Mouse (Mus musculus) ES-E14 (cell line): ENCODE results near the gene R3hdm1.

Experiments used
- CHD2 ChIP-seq: IDR thresholded peaks from 2 replicates; pipeline ENCODE4 v1.6.1; 2014; ENCODE audit warnings: mild to moderate bottlenecking, low read depth, low read length, inconsistent platforms
- HCFC1 ChIP-seq: IDR thresholded peaks from 2 replicates; pipeline ENCODE4 v1.6.1; 2012; ENCODE audit warnings: low read length, inconsistent platforms, borderline replicate concordance; ENCODE audit not compliant: insufficient read depth
- ZC3H11A ChIP-seq: IDR thresholded peaks from 2 replicates; pipeline ENCODE4 v1.6.1; 2012; ENCODE audit warnings: low read depth, mild to moderate bottlenecking, inconsistent platforms, low read length, borderline replicate concordance
- ZNF384 ChIP-seq: IDR thresholded peaks from 2 replicates; pipeline ENCODE4 v1.6.1; 2012; ENCODE audit warnings: low read depth, low read length, inconsistent platforms

- TF ChIP-seq ZC3H11A (no peak), CHD2 (no peak), ZNF384 (peak; percentile 48; the same call in 1 of the 2 replicates), HCFC1 (no peak)
These were observed 94.3 kb downstream of the R3hdm1 start for GRCm38 (mm10) chr1:128197353-128197752.
